In genomic region chr1:132335378-132335965, GRCm38 (mm10) we compare ENCODE assay signal across 9 mouse cellular contexts. TPM values are rescaled to one million over a fixed set of nuclear protein-coding genes. Genes with fewer than 3 reads are reported as not detected.
DNase-seq lines count a peak whose midpoint lies in the region; ATAC-seq and TF ChIP-seq lines count a peak whose summit lies in the region.
"Had no signal": no experiment of that assay in that cellular context is flagged by ENCODE, and none has a peak within 500 bp of the region (broad histone marks: within the 10 kb centered on the region; RNA-seq: fewer than 3 reads in every experiment).

No protein-coding gene starts in this region.

- H3K4me1 ChIP-seq in kidney, embryonic 14.5 days (ENCODE audit: control insufficient read depth, insufficient read depth, low read length) = peaks cover 32% of the 10 kb centered on the region
- H3K4me1 ChIP-seq in midbrain, embryonic 15.5 days = peaks cover 39% of the 10 kb centered on the region
- H3K4me1 ChIP-seq in cerebellum, adult 2 months (ENCODE audit: control insufficient read depth, insufficient read depth, low read length) = peaks cover 8% of the 10 kb centered on the region

- TF ChIP-seq CTCF in gastrocnemius, adult 2 months (IDR thresholded peaks at IDR 0.05) = no peak
- TF ChIP-seq CTCF in cerebellum, adult 2 months (IDR thresholded peaks at IDR 0.05; ENCODE audit: borderline replicate concordance, insufficient read depth, low read depth, low read length) = no peak

- peak; percentile 24; the same call in 1 of the 2 replicates for ATAC-seq in kidney, embryonic 14.5 days (ENCODE audit: low FRiP score, low TSS enrichment)
- no peak for ATAC-seq in midbrain, embryonic 15.5 days (replicated peaks)

- H3K9me3 ChIP-seq in kidney, embryonic 14.5 days (ENCODE audit: control insufficient read depth, low read length) = no peaks in the 10 kb centered on the region
- H3K9me3 ChIP-seq in midbrain, embryonic 15.5 days = no peaks in the 10 kb centered on the region

- TF ChIP-seq POLR2A in cerebellum, adult 2 months (IDR thresholded peaks at IDR 0.05; ENCODE audit: borderline replicate concordance, insufficient read depth, low read length) = no peak

- no peaks in the 10 kb centered on the region for H3K27me3 ChIP-seq in kidney, embryonic 14.5 days (ENCODE audit: control insufficient read depth, insufficient read depth, low read length)
- no peaks in the 10 kb centered on the region for H3K27me3 ChIP-seq in midbrain, embryonic 15.5 days (replicated peaks)
- no peaks in the 10 kb centered on the region for H3K27me3 ChIP-seq in cerebellum, adult 2 months (ENCODE audit: control insufficient read depth, insufficient read depth, low read length)

- WGBS in kidney, embryonic 14.5 days = 33% methylated on average over 12 of the region's 12 CpGs
- WGBS in midbrain, embryonic 15.5 days = 23% methylated on average over 12 of the region's 12 CpGs
- 56% methylated on average over 12 of the region's 12 CpGs for WGBS in cerebellum, adult 2 months

- no peak overlapping the region for H3K4me2 ChIP-seq in kidney, embryonic 14.5 days (replicated peaks; ENCODE audit: low read depth, low read length)
- no peak overlapping the region for H3K4me2 ChIP-seq in midbrain, embryonic 15.5 days

- 0 out of 2 replicates have a peak overlapping the region, but pooled peaks have one; percentile 4 for H3K9ac ChIP-seq in kidney, embryonic 14.5 days (ENCODE audit: low read depth, low read length)
- no peak overlapping the region for H3K9ac ChIP-seq in midbrain, embryonic 15.5 days

- peak; percentile 62 for DNase-seq in gastrocnemius, adult 18-20 months (ENCODE audit: low spot score)
- DNase-seq in gastrocnemius, postnatal 10 days = no peak
- DNase-seq in gastrocnemius, adult 2 months = peak; percentile 72
- DNase-seq in cerebellum, adult 9-10 months = no peak
- DNase-seq in thymus, postnatal 10 days (ENCODE audit: low spot score in 2 of 2) = no peak
- DNase-seq in cerebellum, adult 2 months = no peak

- intact Hi-C loops in gastrocnemius, adult 2 months (cut with DNase I) = no loop called here

- no peaks in the 10 kb centered on the region for H3K36me3 ChIP-seq in kidney, embryonic 14.5 days (ENCODE audit: control insufficient read depth, insufficient read depth, low read length)
- 0 out of 2 replicates have a peak, but pooled peaks cover 3% of the 10 kb centered on the region for H3K36me3 ChIP-seq in midbrain, embryonic 15.5 days (replicated peaks)

- H3K4me3 ChIP-seq in gastrocnemius, adult 2 months = no peak overlapping the region
- no peak overlapping the region for H3K4me3 ChIP-seq in kidney, embryonic 14.5 days (ENCODE audit: low read length)
- no peak overlapping the region for H3K4me3 ChIP-seq in midbrain, embryonic 15.5 days
- H3K4me3 ChIP-seq in cerebellum, adult 2 months (replicated peaks; ENCODE audit: insufficient read depth, low read depth, low read length) = no peak overlapping the region

- H3K27ac ChIP-seq in gastrocnemius, adult 2 months = peak overlapping the region; percentile 75
- H3K27ac ChIP-seq in kidney, embryonic 14.5 days (ENCODE audit: low read depth, low read length) = peak overlapping the region; percentile 67; the same call in 1 of the 2 replicates
- 0 out of 2 replicates have a peak overlapping the region, but pooled peaks have one; percentile 9 for H3K27ac ChIP-seq in midbrain, embryonic 15.5 days
- H3K27ac ChIP-seq in cerebellum, adult 2 months (ENCODE audit: insufficient read depth, low read length) = no peak overlapping the region

RNA-seq across cellular contexts. Expression of gene Nuak2, which starts 19.5 kb away (rescaled TPM):
- 1 to 10 TPM in 1 of 2 experiments, under 1 TPM in 1; 0.87 to 1.1 TPM for total RNA-seq in gastrocnemius, adult 18-20 months (2021)
- total RNA-seq in gastrocnemius, postnatal 10 days (2021) = 1 to 10 TPM; 2.0 to 2.2 TPM
- total RNA-seq in gastrocnemius, adult 2 months (2021) = under 1 TPM; 0.38 to 0.98 TPM
- polyA plus RNA-seq in kidney, embryonic 14.5 days (2014; fragmentation: Nextera tagmentation; extraction: Ambion mirVana) = 1.4 and 2.3 TPM in 2 replicates
- polyA plus RNA-seq in midbrain, embryonic 15.5 days (2015; fragmentation: Nextera tagmentation; extraction: Ambion mirVana) = 26.1 and 27.9 TPM in 2 replicates
- polyA plus RNA-seq in cerebellum, adult 2 months (2012; rRNA removed) = 2.9 and 3.3 TPM in 2 replicates

RNA-seq across cellular contexts. Expression of gene Klhdc8a, which starts 37.0 kb away (rescaled TPM):
- total RNA-seq in gastrocnemius, adult 18-20 months (2021) = under 1 TPM; 0.27 to 0.36 TPM
- total RNA-seq in gastrocnemius, postnatal 10 days (2021) = under 1 TPM; 0.45 to 0.52 TPM
- total RNA-seq in gastrocnemius, adult 2 months (2021) = under 1 TPM; 0.13 to 0.31 TPM
- polyA plus RNA-seq in kidney, embryonic 14.5 days (2014; fragmentation: Nextera tagmentation; extraction: Ambion mirVana) = 1.3 and 1.4 TPM in 2 replicates
- polyA plus RNA-seq in midbrain, embryonic 15.5 days (2015; fragmentation: Nextera tagmentation; extraction: Ambion mirVana) = 10.7 and 11.5 TPM in 2 replicates
- polyA plus RNA-seq in cerebellum, adult 2 months (2012; rRNA removed) = 25.1 and 29.6 TPM in 2 replicates
- polyA plus RNA-seq: limb, embryonic 11.5 days had no signal

RNA-seq across cellular contexts. Expression of gene Tmcc2, which starts 55.6 kb away (rescaled TPM):
- total RNA-seq in gastrocnemius, adult 18-20 months (2021) = 10 to 100 TPM; 36.8 to 41.5 TPM
- total RNA-seq in gastrocnemius, postnatal 10 days (2021) = 10 to 100 TPM; 24.8 to 30.7 TPM
- 10 to 100 TPM; 29.4 to 40.8 TPM for total RNA-seq in gastrocnemius, adult 2 months (2021)
- polyA plus RNA-seq in kidney, embryonic 14.5 days (2014; fragmentation: Nextera tagmentation; extraction: Ambion mirVana) = 5.5 and 6.2 TPM in 2 replicates
- polyA plus RNA-seq in midbrain, embryonic 15.5 days (2015; fragmentation: Nextera tagmentation; extraction: Ambion mirVana) = 38.4 and 39.4 TPM in 2 replicates
- polyA plus RNA-seq in cerebellum, adult 2 months (2012; rRNA removed) = 150 and 157 TPM in 2 replicates

Comparison
In these comparisons a context has a peak if more than half of its experiments do, and no peak if none do; other contexts are left out.
1. DNase-seq: peak in gastrocnemius, adult 18-20 months (single experiment) and gastrocnemius, adult 2 months (single experiment); none in gastrocnemius, postnatal 10 days (single experiment), cerebellum, adult 9-10 months (single experiment), thymus, postnatal 10 days (0 of 2) and cerebellum, adult 2 months (0 of 2).